Mouse (Mus musculus) liver, embryonic 13.5 days (tissue): Measurements from ENCODE around the gene Gpr85. TPM values are rescaled to one million over a fixed set of nuclear protein-coding genes. Genes with fewer than 3 reads are reported as not detected.
"Not testable (repeated sequence)": the region's sequence is repeated elsewhere in the genome, so short reads cannot be mapped to it uniquely, and the experiment has no call there.

Source experiments
- ATAC-seq: fragments of 200-750 bp; cut with Nextera tagmentation; 2 replicates; pipeline ENCODE4 v1.8.0; 2017; ENCODE audit warnings: low read depth, mild to moderate bottlenecking, moderate number of reproducible peaks, moderate library complexity
- DNase-seq: peaks from one replicate; pipeline ENCODE4 v3.0.0; 2022
- H3K27ac ChIP-seq: fragments of 300-500 bp; sonication (generic); 2 replicates; pipeline ENCODE4 v1.5.1; 2015; ENCODE audit warnings: moderate library complexity, mild to moderate bottlenecking, inconsistent platforms
- H3K27me3 ChIP-seq: fragments of 300-500 bp; sonication (generic); 2 replicates; pipeline ENCODE4 v1.6.1; 2015; ENCODE audit warnings: mild to moderate bottlenecking, inconsistent platforms
- H3K36me3 ChIP-seq: fragments of 300-500 bp; sonication (generic); 2 replicates; pipeline ENCODE4 v1.6.1; 2015; ENCODE audit warnings: mild to moderate bottlenecking, inconsistent platforms
- H3K4me1 ChIP-seq: fragments of 300-500 bp; sonication (generic); replicated peaks from 2 replicates; pipeline ENCODE4 v1.6.1; 2015; ENCODE audit warnings: inconsistent platforms
- H3K4me2 ChIP-seq: fragments of 300-500 bp; sonication (generic); 2 replicates; pipeline ENCODE4 v1.6.1; 2015; ENCODE audit warnings: inconsistent platforms, mild to moderate bottlenecking, moderate library complexity
- H3K4me3 ChIP-seq: fragments of 300-500 bp; sonication (generic); replicated peaks from 2 replicates; pipeline ENCODE4 v1.5.1; 2015; ENCODE audit warnings: mild to moderate bottlenecking, inconsistent platforms
- H3K9ac ChIP-seq: fragments of 300-500 bp; sonication (generic); 2 replicates; pipeline ENCODE4 v1.6.1; 2015; ENCODE audit warnings: mild to moderate bottlenecking, inconsistent platforms
- H3K9me3 ChIP-seq: fragments of 300-500 bp; sonication (generic); replicated peaks from 2 replicates; pipeline ENCODE4 v1.6.1; 2016; ENCODE audit warnings: inconsistent platforms
- WGBS: fragments of 180-500 bp; shearing (Covaris S2); methylation state at CpG from one replicate; pipeline ENCODE4 v1.1.7; 2015; ENCODE audit not compliant: insufficient replicate concordance; 5-methylcytosine and 5-hydroxymethylcytosine counted together
- polyA plus RNA-seq: library from polyadenylated mRNA; unstranded; fragments of >200 nt; fragmentation: Nextera tagmentation; extraction: Ambion mirVana; gene quantifications from 2 replicates; pipeline ENCODE4 v1.2.1, GENCODE M21; 2015

Gene Gpr85
- polyA plus RNA-seq, 1 experiment from 2014 or later: 0.69 TPM

- Histone ChIP-seq H3K27me3 (no peaks in the 10 kb centered on the region), H3K4me1 (no peaks in the 10 kb centered on the region), H3K36me3 (no peaks in the 10 kb centered on the region), H3K4me3 (no peak overlapping the region), H3K9ac (no peak overlapping the region), H3K27ac (no peak overlapping the region), H3K9me3 (no peaks in the 10 kb centered on the region), H3K4me2 (no peak overlapping the region)
- ATAC-seq (no peak), DNase-seq (no peak)
- WGBS: 72% methylated on average over 4 of the region's 4 CpGs
Observed at GRCm38 (mm10) chr6:13853244-13853643, 13.5 kb upstream of the Gpr85 start.

DNA sequence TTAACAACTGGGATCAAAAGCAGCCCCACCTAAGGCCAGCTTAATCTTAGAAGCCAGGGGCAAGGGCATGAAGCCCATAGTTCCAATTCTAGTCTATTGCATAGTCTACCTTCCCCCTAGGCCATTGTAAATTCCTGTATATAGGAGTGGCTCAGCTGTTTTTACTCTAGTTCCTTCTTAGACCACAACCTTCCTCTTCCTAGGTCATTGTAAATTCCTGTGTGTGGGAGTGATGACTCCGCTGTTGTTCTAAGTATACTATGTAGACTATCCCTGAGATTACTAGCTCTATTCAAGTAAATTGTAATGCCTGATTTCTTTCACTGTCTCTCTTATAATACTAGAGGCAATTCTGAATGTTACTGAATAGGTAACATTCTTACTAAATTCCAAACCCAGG, 6.3 kb upstream of the Gpr85 start:
- H3K4me2 ChIP-seq, DNase-seq, H3K27me3 ChIP-seq, H3K9ac ChIP-seq, H3K36me3 ChIP-seq, ATAC-seq, H3K4me1 ChIP-seq, H3K4me3 ChIP-seq, H3K9me3 ChIP-seq, H3K27ac ChIP-seq: not testable (repeated sequence)
- 83% methylated on average over 1 of the region's 1 CpGs for WGBS

DNA sequence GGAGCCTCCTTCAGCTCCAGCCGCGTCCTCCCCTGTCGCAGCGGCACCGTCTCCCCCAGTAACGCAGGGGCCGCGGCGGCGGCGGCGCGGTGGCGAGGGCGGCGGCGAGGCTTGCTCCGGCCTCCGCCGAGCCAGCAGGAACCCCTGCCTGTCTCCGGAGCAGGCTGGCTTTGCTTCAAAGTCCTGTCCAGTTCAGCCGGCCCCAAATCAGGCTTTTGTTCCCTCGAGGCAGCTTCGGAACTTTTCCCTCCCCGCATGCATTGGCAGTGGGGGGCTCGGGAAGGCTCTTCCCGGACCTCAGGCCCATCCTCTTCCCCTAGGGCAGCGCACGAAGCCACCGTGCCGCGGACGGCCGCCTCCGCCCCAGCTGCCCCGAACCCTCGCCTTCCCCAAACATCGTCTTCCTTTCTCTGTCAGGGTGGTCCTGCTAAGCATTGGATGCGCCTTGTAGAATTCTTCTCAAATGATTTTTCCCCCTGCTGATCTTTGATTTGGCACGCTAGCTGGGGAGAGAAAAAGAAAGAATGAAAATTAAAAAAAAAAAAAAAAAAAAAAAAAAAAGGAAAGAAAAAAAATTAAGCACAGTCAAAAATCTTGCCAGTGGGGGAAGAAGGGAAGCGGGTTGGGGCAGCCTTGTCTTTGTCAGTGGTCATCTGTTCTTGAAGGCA, 931 bp downstream of the Gpr85 start:
- Histone ChIP-seq H3K4me2 (peak overlapping the region; percentile 72), H3K27ac (peak overlapping the region; percentile 13; the same call in 1 of the 2 replicates), H3K36me3 (no peaks in the 10 kb centered on the region), H3K4me3 (peak overlapping the region; percentile 59), H3K27me3 (peaks cover 35% of the 10 kb centered on the region), H3K9me3 (no peaks in the 10 kb centered on the region), H3K4me1 (no peaks in the 10 kb centered on the region), H3K9ac (peak overlapping the region; percentile 45; the same call in 1 of the 2 replicates)
- no peak for ATAC-seq
- peak; percentile 4 for DNase-seq
- under 1% methylated on average over 40 of the region's 41 CpGs for WGBS

DNA sequence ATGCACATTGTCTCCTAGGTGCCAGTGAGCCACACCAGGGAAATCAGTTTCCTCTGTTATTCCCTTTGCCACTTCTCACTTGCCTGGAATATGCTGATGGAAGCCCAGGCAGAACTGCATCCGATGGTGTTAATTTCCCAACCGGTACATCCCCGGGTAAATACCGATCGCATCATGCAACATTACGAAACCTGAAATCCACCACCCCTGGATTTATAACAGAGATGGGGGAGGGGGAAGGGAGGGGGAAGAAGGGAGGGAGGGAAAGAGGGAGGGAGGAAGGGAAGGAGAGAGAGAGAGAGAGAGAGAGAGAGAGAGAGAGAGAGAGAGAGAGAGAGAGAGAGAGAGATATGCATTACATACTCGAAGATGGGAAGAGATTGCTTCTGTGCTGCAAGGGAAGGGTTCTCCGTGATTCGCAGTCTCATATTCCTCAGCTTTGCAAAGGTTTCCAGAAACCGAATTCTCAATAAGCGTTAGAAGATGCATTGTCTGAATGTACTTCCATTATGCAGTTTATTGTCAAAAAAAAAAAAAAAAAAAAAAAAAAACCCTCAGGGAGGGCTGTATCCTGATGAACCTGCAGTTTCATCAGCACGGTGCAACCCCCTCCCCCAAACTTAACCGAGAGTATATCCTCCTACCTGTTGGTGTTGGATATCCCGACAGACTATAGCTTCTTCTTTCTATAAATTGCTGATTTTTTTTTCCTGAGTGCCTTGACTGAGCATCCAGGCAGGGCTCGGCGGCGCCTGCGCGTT, 1.6 kb downstream of the Gpr85 start:
- Histone ChIP-seq H3K4me3 (peak overlapping the region; percentile 59), H3K36me3 (no peaks in the 10 kb centered on the region), H3K9ac (no peak overlapping the region), H3K27ac (no peak overlapping the region), H3K4me2 (peak overlapping the region; percentile 72), H3K27me3 (peaks cover 35% of the 10 kb centered on the region), H3K9me3 (no peaks in the 10 kb centered on the region), H3K4me1 (no peaks in the 10 kb centered on the region)
- WGBS: 6% methylated on average over 19 of the region's 19 CpGs
- no peak for DNase-seq
- no peak for ATAC-seq

DNA sequence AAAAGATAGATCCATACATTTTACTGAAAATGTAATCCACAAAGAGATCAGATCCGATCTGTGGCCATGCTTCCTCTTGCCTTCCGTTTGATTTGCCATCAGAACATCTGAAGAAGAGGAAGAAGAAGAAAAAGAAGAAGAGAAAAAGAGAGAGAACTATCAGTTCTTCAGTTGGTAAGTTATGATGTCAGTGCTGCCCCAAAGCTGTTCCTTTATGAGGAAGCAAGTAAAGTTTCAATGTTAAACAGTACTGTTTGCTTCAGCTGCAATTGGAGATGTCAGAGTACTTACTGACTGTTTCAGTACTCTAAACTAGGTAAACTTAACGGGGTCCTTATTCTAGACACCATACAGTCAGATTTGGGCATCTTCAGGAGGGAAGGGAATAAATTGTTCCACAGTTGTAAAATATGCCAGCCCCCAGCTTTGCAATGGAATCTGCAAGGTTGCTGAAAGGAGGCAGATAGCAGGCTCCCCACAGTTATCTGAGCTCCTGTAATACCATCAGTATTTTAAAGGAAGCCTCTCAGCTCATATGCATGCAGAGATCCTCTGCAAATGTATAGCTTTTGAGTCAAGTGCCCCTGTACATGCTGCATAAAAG, 2.7 kb downstream of the Gpr85 start:
- no peak overlapping the region for H3K27ac ChIP-seq
- H3K9ac ChIP-seq: no peak overlapping the region
- no peak overlapping the region for H3K4me2 ChIP-seq
- peaks cover 35% of the 10 kb centered on the region for H3K27me3 ChIP-seq
- no peaks in the 10 kb centered on the region for H3K9me3 ChIP-seq
- 31% methylated on average over 3 of the region's 3 CpGs for WGBS
- no peaks in the 10 kb centered on the region for H3K4me1 ChIP-seq
- ATAC-seq (no peak), DNase-seq (no peak)
- H3K36me3 ChIP-seq: no peaks in the 10 kb centered on the region
- no peak overlapping the region for H3K4me3 ChIP-seq

DNA sequence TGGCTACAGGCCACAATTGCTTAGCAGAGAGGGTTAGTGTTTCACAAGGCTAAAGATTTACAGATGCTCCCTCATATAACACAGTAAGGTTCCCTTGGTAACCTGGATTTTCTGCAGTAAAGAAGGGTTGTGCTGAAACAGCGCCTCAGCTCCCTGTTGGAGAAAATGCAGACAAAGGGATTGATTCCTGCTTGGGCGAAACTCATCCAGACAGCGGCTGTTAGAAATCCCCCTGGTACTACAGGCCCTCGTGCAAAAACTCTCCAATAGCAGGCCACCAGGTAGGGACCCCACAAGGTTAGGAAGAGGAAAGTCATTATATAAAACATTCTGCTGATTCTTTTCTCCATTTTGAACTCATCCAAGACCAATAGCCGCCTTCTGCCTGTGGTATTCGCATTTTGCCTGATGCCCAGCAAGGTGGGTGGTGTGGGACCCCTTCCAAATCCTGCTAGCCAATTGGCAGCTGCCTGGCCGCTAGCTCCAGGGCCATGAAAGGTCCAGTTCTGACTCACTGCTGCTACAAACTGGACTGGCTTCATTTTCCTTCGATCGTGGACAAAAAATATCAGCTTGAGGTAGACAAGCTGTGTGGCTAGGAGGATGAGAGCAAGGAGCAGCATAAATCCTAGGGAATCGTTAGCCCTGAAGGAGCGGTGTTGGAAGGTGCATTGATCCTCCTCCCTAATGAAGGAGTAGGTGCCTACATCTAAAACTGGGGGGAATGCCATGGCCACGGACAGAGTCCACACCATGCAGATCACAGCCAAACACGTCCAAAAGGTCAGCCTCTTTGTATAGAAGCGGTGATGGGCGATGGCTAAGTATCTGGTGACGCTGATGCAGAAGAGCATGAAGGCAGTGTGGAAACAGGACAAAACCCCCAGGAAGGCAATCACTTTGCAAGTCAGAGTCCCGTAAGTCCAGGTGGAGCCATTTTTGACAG, 3.7 kb downstream of the Gpr85 start:
- ATAC-seq: no peak
- H3K4me2 ChIP-seq: no peak overlapping the region
- no peak overlapping the region for H3K27ac ChIP-seq
- H3K27me3 ChIP-seq: peaks cover 35% of the 10 kb centered on the region
- no peaks in the 10 kb centered on the region for H3K4me1 ChIP-seq
- no peak for DNase-seq
- H3K36me3 ChIP-seq: no peaks in the 10 kb centered on the region
- no peaks in the 10 kb centered on the region for H3K9me3 ChIP-seq
- 55% methylated on average over 17 of the region's 17 CpGs for WGBS
- H3K9ac ChIP-seq: no peak overlapping the region
- no peak overlapping the region for H3K4me3 ChIP-seq

GRCm38 (mm10) chr6:13832770-13833169, 7.0 kb downstream of the Gpr85 start:
- H3K27ac ChIP-seq: no peak overlapping the region
- H3K36me3 ChIP-seq: no peaks in the 10 kb centered on the region
- H3K9me3 ChIP-seq: no peaks in the 10 kb centered on the region
- H3K4me1 ChIP-seq: no peaks in the 10 kb centered on the region
- H3K9ac ChIP-seq: no peak overlapping the region
- no peak overlapping the region for H3K4me2 ChIP-seq
- H3K27me3 ChIP-seq: peaks cover 18% of the 10 kb centered on the region
- DNase-seq (no peak), ATAC-seq (no peak)
- WGBS: 55% methylated on average over 2 of the region's 2 CpGs
- H3K4me3 ChIP-seq: no peak overlapping the region

- WGBS: 52% methylated on average over 1 of the region's 1 CpGs
Observed at GRCm38 (mm10) chr6:13828877-13829276, 10.9 kb downstream of the Gpr85 start.

GRCm38 (mm10) chr6:13816661-13817060, 23.1 kb downstream of the Gpr85 start:
- H3K36me3 ChIP-seq: no peaks in the 10 kb centered on the region
- DNase-seq: no peak
- no peak overlapping the region for H3K27ac ChIP-seq
- H3K27me3 ChIP-seq: no peaks in the 10 kb centered on the region
- no peak overlapping the region for H3K4me3 ChIP-seq
- H3K9me3 ChIP-seq: no peaks in the 10 kb centered on the region
- H3K4me2 ChIP-seq: no peak overlapping the region
- no peaks in the 10 kb centered on the region for H3K4me1 ChIP-seq
- no peak for ATAC-seq
- no peak overlapping the region for H3K9ac ChIP-seq

More at GRCm38 (mm10) chr6:13828877-13829276, 10.9 kb downstream of the Gpr85 start:
- no peaks in the 10 kb centered on the region for H3K27me3 ChIP-seq
- H3K4me3 ChIP-seq: no peak overlapping the region
- H3K36me3 ChIP-seq: no peaks in the 10 kb centered on the region
- H3K27ac ChIP-seq: no peak overlapping the region
- DNase-seq (no peak), ATAC-seq (no peak)
- no peak overlapping the region for H3K4me2 ChIP-seq
- no peak overlapping the region for H3K9ac ChIP-seq
- no peaks in the 10 kb centered on the region for H3K9me3 ChIP-seq
- no peaks in the 10 kb centered on the region for H3K4me1 ChIP-seq

DNA sequence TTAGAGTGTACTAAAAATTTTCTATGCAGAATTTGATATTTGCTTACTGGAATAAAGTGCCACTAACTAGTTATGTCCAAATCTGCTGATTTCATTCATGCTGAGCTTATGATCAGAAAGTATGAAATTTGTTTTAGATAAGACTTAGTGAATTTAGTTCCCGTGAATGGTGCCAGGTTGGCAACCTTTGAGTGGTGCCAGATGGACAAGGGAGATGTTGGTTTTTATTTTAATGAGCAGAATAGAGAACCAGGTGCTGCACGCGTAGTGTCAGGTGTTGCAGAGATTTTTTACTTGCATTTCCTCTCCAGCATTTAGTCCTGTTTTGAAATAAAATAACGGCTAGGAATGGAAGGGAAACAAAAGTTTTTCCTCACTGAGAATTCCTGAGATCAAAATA, 27.6 kb downstream of the Gpr85 start:
- Histone ChIP-seq H3K36me3 (no peaks in the 10 kb centered on the region), H3K4me2 (no peak overlapping the region), H3K4me1 (no peaks in the 10 kb centered on the region), H3K27ac (no peak overlapping the region), H3K9ac (no peak overlapping the region), H3K9me3 (no peaks in the 10 kb centered on the region), H3K27me3 (no peaks in the 10 kb centered on the region), H3K4me3 (no peak overlapping the region)
- ATAC-seq (no peak), DNase-seq (no peak)
- 66% methylated on average over 4 of the region's 4 CpGs for WGBS

GRCm38 (mm10) chr6:13800071-13800470, 39.7 kb downstream of the Gpr85 start:
- Histone ChIP-seq H3K9me3 (no peaks in the 10 kb centered on the region), H3K27ac (no peak overlapping the region), H3K27me3 (no peaks in the 10 kb centered on the region), H3K9ac (no peak overlapping the region), H3K36me3 (no peaks in the 10 kb centered on the region), H3K4me2 (no peak overlapping the region), H3K4me3 (no peak overlapping the region), H3K4me1 (no peaks in the 10 kb centered on the region)
- no peak for ATAC-seq
- WGBS: 28% methylated on average over 7 of the region's 7 CpGs
- no peak for DNase-seq
